Mouse (Mus musculus) hindbrain, embryonic 13.5 days (tissue): ENCODE data around the gene Tcp10a. TPM values are rescaled to one million over a fixed set of nuclear protein-coding genes. Genes with fewer than 3 reads are reported as not detected.
"Not testable (repeated sequence)": the region's sequence is repeated elsewhere in the genome, so short reads cannot be mapped to it uniquely, and the experiment has no call there.

Experiments used
- ATAC-seq: fragments of 200-750 bp; cut with Nextera tagmentation; 2 replicates; pipeline ENCODE4 v1.8.0; 2017; ENCODE audit warnings: moderate TSS enrichment; ENCODE audit not compliant: low FRiP score
- H3K27ac ChIP-seq: fragments of 300-500 bp; sonication (generic); 2 replicates; pipeline ENCODE4 v1.5.1; 2015; ENCODE audit warnings: inconsistent platforms, mild to moderate bottlenecking, moderate library complexity
- H3K27me3 ChIP-seq: fragments of 300-500 bp; sonication (generic); 2 replicates; pipeline ENCODE4 v1.6.1; 2015; ENCODE audit warnings: mild to moderate bottlenecking, inconsistent platforms
- H3K36me3 ChIP-seq: fragments of 300-500 bp; sonication (generic); 2 replicates; pipeline ENCODE4 v1.6.1; 2015; ENCODE audit warnings: mild to moderate bottlenecking, inconsistent platforms
- H3K4me1 ChIP-seq: fragments of 300-500 bp; sonication (generic); replicated peaks from 2 replicates; pipeline ENCODE4 v1.6.1; 2015; ENCODE audit warnings: inconsistent platforms
- H3K4me2 ChIP-seq: fragments of 300-500 bp; sonication (generic); 2 replicates; pipeline ENCODE4 v1.6.1; 2015; ENCODE audit warnings: inconsistent platforms, mild to moderate bottlenecking, moderate library complexity
- H3K4me3 ChIP-seq: fragments of 300-500 bp; sonication (generic); 2 replicates; pipeline ENCODE4 v1.5.1; 2015; ENCODE audit warnings: mild to moderate bottlenecking, inconsistent platforms
- H3K9ac ChIP-seq: fragments of 300-500 bp; sonication (generic); 2 replicates; pipeline ENCODE4 v1.6.1; 2015; ENCODE audit warnings: mild to moderate bottlenecking, inconsistent platforms
- H3K9me3 ChIP-seq: fragments of 300-500 bp; sonication (generic); 2 replicates; pipeline ENCODE4 v1.6.1; 2016; ENCODE audit warnings: inconsistent platforms
- WGBS: fragments of 180-500 bp; shearing (Covaris S2); methylation state at CpG from one replicate; pipeline ENCODE4 v1.1.7; 2015; 5-methylcytosine and 5-hydroxymethylcytosine counted together
- polyA plus RNA-seq: library from polyadenylated mRNA; unstranded; fragments of >200 nt; fragmentation: Nextera tagmentation; extraction: Ambion mirVana; gene quantifications from 2 replicates; pipeline ENCODE4 v1.2.1, GENCODE M21; 2015

Gene Tcp10a
- polyA plus RNA-seq, 1 experiment from 2014 or later, result not detected

GRCm38 (mm10) chr17:7332745-7333144 lies 8.3 kb downstream of the Tcp10a start:
- H3K4me2 ChIP-seq, H3K36me3 ChIP-seq: not testable (repeated sequence)
- WGBS, result 85% methylated on average over 3 of the region's 5 CpGs

GRCm38 (mm10) chr17:7337381-7337780 lies 12.9 kb downstream of the Tcp10a start:
- H3K36me3 ChIP-seq, H3K4me2 ChIP-seq, H3K4me3 ChIP-seq, H3K27me3 ChIP-seq, ATAC-seq, H3K27ac ChIP-seq, H3K9ac ChIP-seq, H3K9me3 ChIP-seq, H3K4me1 ChIP-seq: not testable (repeated sequence)
- WGBS, result 58% methylated on average over 9 of the region's 9 CpGs

More at GRCm38 (mm10) chr17:7332745-7333144, 8.3 kb downstream of the Tcp10a start:
- H3K4me1 ChIP-seq, ATAC-seq, H3K27ac ChIP-seq, H3K9ac ChIP-seq, H3K9me3 ChIP-seq, H3K4me3 ChIP-seq, H3K27me3 ChIP-seq: not testable (repeated sequence)

- H3K4me2 ChIP-seq, H3K9me3 ChIP-seq, ATAC-seq, H3K27ac ChIP-seq, H3K27me3 ChIP-seq, H3K9ac ChIP-seq, H3K36me3 ChIP-seq, H3K4me1 ChIP-seq, H3K4me3 ChIP-seq: not testable (repeated sequence)
- 68% methylated on average over 2 of the region's 3 CpGs for WGBS
These were observed 24.3 kb downstream of the Tcp10a start for GRCm38 (mm10) chr17:7348765-7349164.

GRCm38 (mm10) chr17:7352596-7352995 lies 28.1 kb downstream of the Tcp10a start, which contains the start of gene Ttll2:
TSS of gene Ttll2 (minus strand) at chr17:7352696.
- not testable (repeated sequence) for H3K4me1 ChIP-seq, H3K27me3 ChIP-seq, H3K36me3 ChIP-seq, H3K9ac ChIP-seq, H3K4me3 ChIP-seq, H3K27ac ChIP-seq, H3K9me3 ChIP-seq, ATAC-seq, H3K4me2 ChIP-seq
- 94% methylated on average over 1 of the region's 1 CpGs for WGBS

GRCm38 (mm10) chr17:7359806-7360205 lies 35.4 kb downstream of the Tcp10a start:
- H3K4me1 ChIP-seq, ATAC-seq, H3K27ac ChIP-seq, H3K36me3 ChIP-seq, H3K9ac ChIP-seq, H3K4me2 ChIP-seq, H3K9me3 ChIP-seq, H3K27me3 ChIP-seq, H3K4me3 ChIP-seq: not testable (repeated sequence)
- 60% methylated on average over 4 of the region's 4 CpGs for WGBS

GRCm38 (mm10) chr17:7360749-7361465 lies 36.5 kb downstream of the Tcp10a start:
- H3K9me3 ChIP-seq, H3K9ac ChIP-seq, ATAC-seq, H3K27me3 ChIP-seq, H3K27ac ChIP-seq, H3K4me2 ChIP-seq, H3K36me3 ChIP-seq, H3K4me3 ChIP-seq, H3K4me1 ChIP-seq: not testable (repeated sequence)
- WGBS, result 88% methylated on average over 9 of the region's 9 CpGs

GRCm38 (mm10) chr17:7365615-7366014 lies 41.2 kb downstream of the Tcp10a start:
- not testable (repeated sequence) for H3K9ac ChIP-seq, H3K36me3 ChIP-seq, H3K9me3 ChIP-seq, H3K27me3 ChIP-seq, H3K4me2 ChIP-seq, H3K4me1 ChIP-seq, H3K4me3 ChIP-seq, ATAC-seq, H3K27ac ChIP-seq
- 86% methylated on average over 1 of the region's 3 CpGs for WGBS

- H3K27me3 ChIP-seq, ATAC-seq, H3K4me3 ChIP-seq, H3K36me3 ChIP-seq, H3K4me2 ChIP-seq, H3K4me1 ChIP-seq, H3K9me3 ChIP-seq, H3K9ac ChIP-seq: not testable (repeated sequence)
- WGBS, result no CpG with 5 or more reads among the region's 1 CpGs
- peak overlapping the region; percentile 55; the same call in 1 of the 2 replicates for H3K27ac ChIP-seq
These were observed 41.8 kb downstream of the Tcp10a start for GRCm38 (mm10) chr17:7366265-7366664.

- not testable (repeated sequence) for H3K4me2 ChIP-seq, H3K27me3 ChIP-seq, H3K27ac ChIP-seq, H3K9ac ChIP-seq, H3K36me3 ChIP-seq, H3K4me1 ChIP-seq, H3K4me3 ChIP-seq, H3K9me3 ChIP-seq
- 30% methylated on average over 4 of the region's 7 CpGs for WGBS
- peak; percentile 84 for ATAC-seq
These were observed 42.4 kb downstream of the Tcp10a start for GRCm38 (mm10) chr17:7366676-7367374.

- H3K4me3 ChIP-seq, H3K9ac ChIP-seq, H3K27ac ChIP-seq, H3K4me1 ChIP-seq, ATAC-seq, H3K4me2 ChIP-seq, H3K9me3 ChIP-seq, H3K36me3 ChIP-seq, H3K27me3 ChIP-seq: not testable (repeated sequence)
- 63% methylated on average over 6 of the region's 6 CpGs for WGBS
These were observed 45.0 kb downstream of the Tcp10a start for GRCm38 (mm10) chr17:7369401-7369800.

GRCm38 (mm10) chr17:7371879-7372278 lies 47.4 kb downstream of the Tcp10a start, which contains the start of gene Gm49630:
TSS of gene Gm49630 (minus strand) at chr17:7371979.
- WGBS, result no CpG with 5 or more reads among the region's 5 CpGs

GRCm38 (mm10) chr17:7376951-7377700 lies 52.7 kb downstream of the Tcp10a start:
- not testable (repeated sequence) for H3K4me3 ChIP-seq, H3K4me1 ChIP-seq, H3K27me3 ChIP-seq, H3K4me2 ChIP-seq, H3K9ac ChIP-seq, H3K27ac ChIP-seq, H3K36me3 ChIP-seq, H3K9me3 ChIP-seq
- peak; percentile 67; the same call in 1 of the 2 replicates for ATAC-seq
- WGBS, result 100% methylated on average over 1 of the region's 3 CpGs

More at GRCm38 (mm10) chr17:7371879-7372278, 47.4 kb downstream of the Tcp10a start, which contains the start of gene Gm49630:
- not testable (repeated sequence) for H3K36me3 ChIP-seq, H3K9me3 ChIP-seq, H3K4me1 ChIP-seq, H3K4me3 ChIP-seq, H3K27ac ChIP-seq, H3K4me2 ChIP-seq, ATAC-seq, H3K27me3 ChIP-seq, H3K9ac ChIP-seq
